Mouse (Mus musculus) neural tube, postnatal 0 days (tissue): ENCODE results near the gene Cacng8. TPM values are rescaled to one million over a fixed set of nuclear protein-coding genes. Genes with fewer than 3 reads are reported as not detected.
A peak's percentile ranks its signal among the peaks of the same experiment; 100 is the strongest.

ENCODE experiments used
- microRNA-seq: library from miRNA; unstranded; fragments of <30 nt; microRNA quantifications from one replicate; pipeline ENCODE4, GENCODE M21; 2016
- polyA plus RNA-seq: library from polyadenylated mRNA; unstranded; fragments of >200 nt; fragmentation: Nextera tagmentation; extraction: Ambion mirVana; gene quantifications from 2 replicates; pipeline ENCODE4 v1.2.1, GENCODE M21; 2015

Cacng8 gene
- polyA plus RNA-seq, result 13.2 and 17.7 TPM in 2 replicates

GRCm38 (mm10) chr7:3390413-3391080 is at the start of gene Cacng8:
Gene Cacng8 (plus strand): TSS chr7:3390683.

GRCm38 (mm10) chr7:3423895-3424294 is 33.4 kb downstream of the Cacng8 start, which contains the start of gene Cacng6:
Gene Cacng6 (plus strand): TSS chr7:3424195.

Small RNA genes within 50 kb of the gene (microRNA-seq; reads per million reads assigned to microRNA genes)
- 33.1 reads per million, percentile 31 among the genes with 10 or more reads in this experiment for gene Gm23450

Other genes with a start within 250 kb of the Cacng8 start
- gene AU018091, start 221.5 kb upstream of the Cacng8 start, polyA plus RNA-seq, result not detected in 2 replicates
- gene Nlrp12, start 140.9 kb upstream of the Cacng8 start, polyA plus RNA-seq, result not detected in 2 replicates
- gene Myadm, start 101.6 kb upstream of the Cacng8 start, polyA plus RNA-seq, result 41.2 and 41.5 TPM in 2 replicates
- 3.5 and 5.6 TPM in 2 replicates for gene Prkcg, start 101.5 kb upstream of the Cacng8 start, polyA plus RNA-seq
- 5.0 and 5.4 TPM in 2 replicates for gene Cacng7, start 57.7 kb upstream of the Cacng8 start, polyA plus RNA-seq
- gene Cacng6, start 33.5 kb downstream of the Cacng8 start, polyA plus RNA-seq, result 0.12 and 0.29 TPM in 2 replicates
- gene Tarm1, start 111.9 kb downstream of the Cacng8 start, polyA plus RNA-seq, result 0.09 TPM in 1 of 2 replicates, not detected in the other
- 0.70 and 0.81 TPM in 2 replicates for gene Oscar, start 225.5 kb downstream of the Cacng8 start, polyA plus RNA-seq
- gene Ndufa3, start 226.7 kb downstream of the Cacng8 start, polyA plus RNA-seq, result 763 and 806 TPM in 2 replicates
- 39.5 and 40.5 TPM in 2 replicates for gene Tfpt, start 239.2 kb downstream of the Cacng8 start, polyA plus RNA-seq
- 67.2 and 73.1 TPM in 2 replicates for gene Prpf31, start 239.3 kb downstream of the Cacng8 start, polyA plus RNA-seq